25 mouse cellular contexts compared by ENCODE assay signal in the genomic region with DNA sequence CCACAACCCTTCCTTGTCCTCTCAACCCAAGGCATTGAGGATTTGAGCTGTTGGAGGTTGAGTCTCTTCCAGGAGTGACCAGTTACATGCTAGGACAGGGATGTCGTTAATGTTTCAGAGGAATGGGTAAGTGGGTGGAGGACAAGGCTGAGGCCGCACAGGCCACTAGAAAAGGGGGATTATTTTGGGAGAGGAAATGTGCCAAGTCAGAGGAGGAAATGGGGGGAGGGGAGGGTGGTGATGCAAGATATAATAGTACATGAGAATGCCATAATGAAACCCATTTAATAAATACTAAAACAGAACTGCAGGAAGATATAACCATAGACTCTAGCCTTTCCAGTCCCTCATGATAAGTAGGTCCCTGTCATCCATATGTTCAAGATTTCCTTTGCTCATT. TPM values are rescaled to one million over a fixed set of nuclear protein-coding genes. Genes with fewer than 3 reads are reported as not detected.
DNase-seq lines count a peak whose midpoint lies in the region; ATAC-seq and TF ChIP-seq lines count a peak whose summit lies in the region.
"Had no signal": no experiment of that assay in that cellular context is flagged by ENCODE, and none has a peak within 500 bp of the region (broad histone marks: within the 10 kb centered on the region; RNA-seq: fewer than 3 reads in every experiment).

No protein-coding gene starts in this region.

- H3K4me3 ChIP-seq in kidney, embryonic 15.5 days (replicated peaks) = no peak overlapping the region
- no peak overlapping the region for H3K4me3 ChIP-seq in kidney, adult 2 months (ENCODE audit: insufficient read depth, low read depth, low read length)
- H3K4me3 ChIP-seq in spleen, adult 2 months (ENCODE audit: extremely low read depth, insufficient read depth, insufficient read length) = no peak overlapping the region
- H3K4me3 ChIP-seq: embryonic facial prominence, embryonic 15.5 days; forebrain, embryonic 15.5 days; heart, embryonic 15.5 days; left cerebral cortex, adult 2 months; limb, embryonic 15.5 days; midbrain, embryonic 13.5 days had no signal

- H3K4me1 ChIP-seq in kidney, embryonic 15.5 days = peaks cover 23% of the 10 kb centered on the region
- H3K4me1 ChIP-seq in kidney, adult 2 months (ENCODE audit: control insufficient read depth, insufficient read depth, low read length) = peaks cover 38% of the 10 kb centered on the region
- H3K4me1 ChIP-seq in spleen, adult 2 months (ENCODE audit: control insufficient read depth, insufficient read depth, insufficient read length) = peaks cover 31% of the 10 kb centered on the region

- no peaks in the 10 kb centered on the region for H3K36me3 ChIP-seq in kidney, embryonic 15.5 days
- no peaks in the 10 kb centered on the region for H3K36me3 ChIP-seq in kidney, adult 2 months (ENCODE audit: control insufficient read depth, insufficient read depth, low read length)
- no peaks in the 10 kb centered on the region for H3K36me3 ChIP-seq in spleen, adult 2 months (ENCODE audit: control insufficient read depth, insufficient read depth, low read length)
- H3K36me3 ChIP-seq: embryonic facial prominence, embryonic 15.5 days; forebrain, embryonic 15.5 days; heart, embryonic 15.5 days; limb, embryonic 15.5 days; midbrain, embryonic 13.5 days had no signal

- H3K27ac ChIP-seq in kidney, embryonic 15.5 days = 0 out of 2 replicates have a peak overlapping the region, but pooled peaks have one; percentile 32
- H3K27ac ChIP-seq in kidney, adult 2 months (ENCODE audit: insufficient read depth, low read depth, low read length) = no peak overlapping the region
- peak overlapping the region; percentile 1; the same call in 1 of the 2 replicates for H3K27ac ChIP-seq in spleen, adult 2 months (ENCODE audit: insufficient read depth, low read length)
- H3K27ac ChIP-seq: embryonic facial prominence, embryonic 15.5 days; forebrain, embryonic 15.5 days; heart, embryonic 15.5 days; hindbrain, embryonic 14.5 days; left cerebral cortex, adult 2 months; limb, embryonic 15.5 days; midbrain, embryonic 13.5 days had no signal

- TF ChIP-seq POLR2A in kidney, adult 2 months (IDR thresholded peaks at IDR 0.05; ENCODE audit: low read depth, low read length) = no peak
- no peak for TF ChIP-seq POLR2A in spleen, adult 2 months (IDR thresholded peaks at IDR 0.05; ENCODE audit: low read depth, low read length)

- no peak overlapping the region for H3K4me2 ChIP-seq in kidney, embryonic 15.5 days
- H3K4me2 ChIP-seq: embryonic facial prominence, embryonic 15.5 days; forebrain, embryonic 15.5 days; heart, embryonic 15.5 days; hindbrain, embryonic 14.5 days; limb, embryonic 15.5 days; midbrain, embryonic 13.5 days had no signal

- no peaks in the 10 kb centered on the region for H3K9me3 ChIP-seq in kidney, embryonic 15.5 days (replicated peaks)
- H3K9me3 ChIP-seq: embryonic facial prominence, embryonic 15.5 days; forebrain, embryonic 15.5 days; heart, embryonic 15.5 days; limb, embryonic 15.5 days; midbrain, embryonic 13.5 days had no signal

- 77% methylated on average over 2 of the region's 2 CpGs for WGBS in kidney, embryonic 15.5 days
- WGBS in kidney, adult 2 months = 56% methylated on average over 2 of the region's 2 CpGs
- 13% methylated on average over 2 of the region's 2 CpGs for WGBS in spleen, adult 2 months

- no peak for TF ChIP-seq CTCF in kidney, adult 2 months (conservative IDR thresholded peaks at IDR 0.05; ENCODE audit: insufficient read depth, insufficient read length, low read depth, low read length)
- TF ChIP-seq CTCF in spleen, adult 2 months (IDR thresholded peaks at IDR 0.05; ENCODE audit: extremely low read depth, insufficient read depth, insufficient read length, insufficient replicate concordance) = no peak

- no peak for DNase-seq in kidney, adult 2 months
- no peak for DNase-seq in spleen, adult 2 months (ENCODE audit: low read depth in 1 of 2, low spot score in 2 of 2)
- DNase-seq in spleen, postnatal 36 days (ENCODE audit: low spot score in 2 of 2) = no peak
- DNase-seq in adrenal gland, adult 8-10 months = no peak
- no peak for DNase-seq in adrenal gland, postnatal 14 days
- DNase-seq: adrenal gland, adult 2 months; cerebellum, adult 9-11 months; gastrocnemius, postnatal 14 days; heart, postnatal 4 days; kidney, postnatal 4 days; layer of hippocampus, adult 9-11 months; left cerebral cortex, postnatal 4 days had no signal

- no peaks in the 10 kb centered on the region for H3K27me3 ChIP-seq in kidney, embryonic 15.5 days
- no peaks in the 10 kb centered on the region for H3K27me3 ChIP-seq in kidney, adult 2 months (replicated peaks; ENCODE audit: control insufficient read depth, insufficient read depth, low read length)
- H3K27me3 ChIP-seq in spleen, adult 2 months (ENCODE audit: control insufficient read depth, insufficient read depth, low read length) = no peaks in the 10 kb centered on the region
- H3K27me3 ChIP-seq: embryonic facial prominence, embryonic 15.5 days; forebrain, embryonic 15.5 days; heart, embryonic 15.5 days; limb, embryonic 15.5 days; midbrain, embryonic 13.5 days; Patski had no signal

- no peak overlapping the region for H3K9ac ChIP-seq in kidney, embryonic 15.5 days
- H3K9ac ChIP-seq: embryonic facial prominence, embryonic 15.5 days; forebrain, embryonic 15.5 days; heart, embryonic 15.5 days; hindbrain, embryonic 14.5 days; limb, embryonic 15.5 days; midbrain, embryonic 13.5 days had no signal

- no peak for ATAC-seq in kidney, embryonic 15.5 days (replicated peaks; ENCODE audit: low FRiP score)
- ATAC-seq in granulocyte monocyte progenitor cell, adult 5-6 weeks (replicated peaks; ENCODE audit: poor library complexity, severe bottlenecking) = peak; percentile 29; the same call in 1 of the 2 replicates
- ATAC-seq: forebrain, embryonic 15.5 days; lung, postnatal 0 days; midbrain, embryonic 13.5 days; Patski had no signal

RNA-seq across cellular contexts. Expression of gene Susd6, which starts 19.7 kb away (rescaled TPM):
- 15.2 and 15.6 TPM in 2 replicates for polyA plus RNA-seq in kidney, embryonic 15.5 days (2015; fragmentation: Nextera tagmentation; extraction: Ambion mirVana)
- 65.5 and 80.0 TPM in 2 replicates for polyA plus RNA-seq in kidney, adult 2 months (2012; rRNA removed)
- polyA plus RNA-seq in spleen, adult 2 months (2012; rRNA removed) = 32.0 and 49.8 TPM in 2 replicates
- 21.7 and 22.0 TPM in 2 replicates for total RNA-seq in granulocyte monocyte progenitor cell, adult 5-6 weeks (2014; fragmentation: Nextera tagmentation)
- 14.0 and 16.4 TPM in 2 replicates for total RNA-seq in granulocyte monocyte progenitor cell, adult 5-6 weeks (2017)
- 10 to 100 TPM; 58.0 to 74.0 (median 70.3) TPM for total RNA-seq in adrenal gland, adult 8-10 months (2022)
- 47.4 and 49.9 TPM in 2 replicates for total RNA-seq in adrenal gland, postnatal 14 days (2021)

RNA-seq across cellular contexts. Expression of gene Ccdc177, which starts 49.5 kb away (rescaled TPM):
- polyA plus RNA-seq in kidney, embryonic 15.5 days (2015; fragmentation: Nextera tagmentation; extraction: Ambion mirVana) = 0.14 and 0.17 TPM in 2 replicates
- not detected in 2 replicates for polyA plus RNA-seq in kidney, adult 2 months (2012; rRNA removed)
- polyA plus RNA-seq in spleen, adult 2 months (2012; rRNA removed) = not detected in 2 replicates
- total RNA-seq in granulocyte monocyte progenitor cell, adult 5-6 weeks (2014; fragmentation: Nextera tagmentation) = 0.56 TPM in 1 of 2 replicates, not detected in the other
- total RNA-seq in granulocyte monocyte progenitor cell, adult 5-6 weeks (2017) = not detected in 2 replicates
- under 1 TPM in 1 of 4 experiments, not detected in 3; 0.09 TPM for total RNA-seq in adrenal gland, adult 8-10 months (2022)
- not detected in 2 replicates for total RNA-seq in adrenal gland, postnatal 14 days (2021)
- total RNA-seq: monocyte, adult 5-6 weeks had no signal
- polyA plus RNA-seq: adrenal gland, adult 2 months; heart, embryonic 15.5 days; liver, embryonic 16.5 days had no signal
